Mouse (Mus musculus): ENCODE measurements around the gene Lrrc46. TPM values are rescaled to one million over a fixed set of nuclear protein-coding genes. Genes with fewer than 3 reads are reported as not detected.

Gene Lrrc46
- total and polyA plus RNA-seq, 2 experiments from 2014 or later, result 0.53 to 0.80 TPM

DNA sequence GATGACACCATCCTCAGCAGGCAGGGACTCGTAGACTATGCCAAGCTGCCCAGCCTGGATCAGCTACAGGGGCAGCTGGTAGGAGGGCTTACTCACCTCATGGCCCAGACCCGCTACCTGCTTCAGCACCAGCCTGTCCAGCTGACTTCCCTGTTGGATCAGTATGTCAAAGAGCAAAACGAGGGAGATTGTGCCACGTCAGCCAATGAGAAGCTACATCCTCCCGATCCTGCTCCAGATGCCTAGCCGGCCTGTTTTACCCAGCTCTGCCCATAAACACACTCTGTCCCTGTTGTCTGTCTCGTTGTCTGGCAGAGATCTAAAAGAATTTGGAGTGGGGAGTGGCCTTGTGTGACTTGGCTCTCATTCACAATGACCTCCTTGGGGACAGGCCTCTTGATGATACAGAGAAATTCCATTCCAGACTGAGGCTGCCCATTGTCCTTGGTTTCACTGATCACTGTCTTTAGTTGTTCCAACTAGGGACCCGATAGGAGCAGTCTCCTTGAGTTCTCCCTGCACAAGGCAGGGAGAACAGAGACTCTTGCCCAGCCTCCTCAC lies 7.0 kb upstream of the Lrrc46 start:
- Histone ChIP-seq H3K4me3 (ENCODE audit: low read depth, low read length) (no peak overlapping the region), H3K9me3 (replicated peaks; ENCODE audit: control insufficient read depth, low read length) (no peaks in the 10 kb centered on the region), H3K4me2 (ENCODE audit: low read depth, low read length) (no peak overlapping the region), H3K27ac (ENCODE audit: low read depth) (no peak overlapping the region), H3K36me3 (replicated peaks; ENCODE audit: control insufficient read depth, insufficient read depth, low read length) (peaks cover 18% of the 10 kb centered on the region), H3K27me3 (ENCODE audit: control insufficient read depth, insufficient read depth, low read length) (no peaks in the 10 kb centered on the region), H3K4me1 (ENCODE audit: control insufficient read depth, insufficient read depth) (peaks cover 15% of the 10 kb centered on the region), H3K9ac (replicated peaks; ENCODE audit: low read depth, low read length) (no peak overlapping the region)
- ATAC-seq (ENCODE audit: insufficient read depth, low read depth) (no peak), DNase-seq (ENCODE audit: low spot score) (no peak)
- TF ChIP-seq CTCF (IDR thresholded peaks at IDR 0.05; ENCODE audit: low read depth) (no peak), EP300 (IDR thresholded peaks at IDR 0.05; ENCODE audit: low read depth) (no peak)
- 63% methylated on average over 8 of the region's 8 CpGs for WGBS

DNA sequence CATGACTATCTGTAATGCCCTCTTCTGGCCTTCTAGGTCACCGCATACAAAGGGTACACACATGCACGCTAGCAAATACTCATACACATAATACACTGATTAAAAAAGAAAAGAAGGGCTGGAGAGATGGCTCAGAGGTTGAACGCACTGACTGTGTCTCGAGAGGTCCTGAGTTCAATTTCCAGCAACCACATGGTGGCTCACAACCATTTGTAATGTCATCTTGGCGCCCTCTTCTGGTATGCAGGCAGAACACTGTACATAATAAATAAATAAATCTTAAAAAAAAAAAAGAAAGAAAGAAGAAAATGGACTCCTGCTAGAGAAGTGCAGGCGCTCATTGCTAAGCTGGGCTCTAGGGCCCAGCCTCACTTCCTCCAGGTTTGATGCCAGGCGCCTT lies 4.7 kb upstream of the Lrrc46 start:
- Histone ChIP-seq H3K36me3 (replicated peaks; ENCODE audit: control insufficient read depth, insufficient read depth, low read length) (peaks cover 12% of the 10 kb centered on the region), H3K4me1 (ENCODE audit: control insufficient read depth, insufficient read depth) (peaks cover 13% of the 10 kb centered on the region), H3K9ac (replicated peaks; ENCODE audit: low read depth, low read length) (no peak overlapping the region), H3K4me2 (ENCODE audit: low read depth, low read length) (no peak overlapping the region), H3K9me3 (replicated peaks; ENCODE audit: control insufficient read depth, low read length) (no peaks in the 10 kb centered on the region), H3K27me3 (ENCODE audit: control insufficient read depth, insufficient read depth, low read length) (no peaks in the 10 kb centered on the region), H3K4me3 (ENCODE audit: low read depth, low read length) (no peak overlapping the region), H3K27ac (ENCODE audit: low read depth) (no peak overlapping the region)
- TF ChIP-seq EP300 (IDR thresholded peaks at IDR 0.05; ENCODE audit: low read depth) (no peak), CTCF (IDR thresholded peaks at IDR 0.05; ENCODE audit: low read depth) (no peak)
- DNase-seq (ENCODE audit: low spot score), result no peak
- ATAC-seq (ENCODE audit: insufficient read depth, low read depth), result no peak
- 83% methylated on average over 7 of the region's 7 CpGs for WGBS

DNA sequence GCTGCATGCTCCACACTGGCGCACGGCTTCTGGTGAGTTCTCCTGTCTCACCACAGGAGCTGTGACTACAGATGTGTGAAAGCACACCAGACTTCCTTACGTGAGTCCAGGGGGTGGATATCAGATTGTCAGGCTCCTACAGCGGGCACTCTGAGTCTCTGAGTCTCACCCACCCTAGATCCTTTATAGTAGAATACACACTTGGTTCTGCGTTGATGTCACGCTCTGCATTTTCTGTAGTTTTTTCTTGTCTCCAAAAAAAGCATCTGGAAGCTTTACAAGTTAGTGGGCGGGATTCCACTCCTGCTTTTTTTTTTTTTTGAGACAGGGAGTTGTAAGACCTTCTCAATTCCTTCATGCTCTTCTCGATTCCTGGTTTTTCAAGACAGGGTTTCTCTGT lies 3.7 kb upstream of the Lrrc46 start:
- peaks cover 12% of the 10 kb centered on the region for H3K36me3 ChIP-seq (replicated peaks; ENCODE audit: control insufficient read depth, insufficient read depth, low read length)
- ATAC-seq (ENCODE audit: insufficient read depth, low read depth) (no peak), DNase-seq (ENCODE audit: low spot score) (no peak)
- H3K4me2 ChIP-seq (ENCODE audit: low read depth, low read length), result no peak overlapping the region
- no peak overlapping the region for H3K27ac ChIP-seq (ENCODE audit: low read depth)
- no peak overlapping the region for H3K4me3 ChIP-seq (ENCODE audit: low read depth, low read length)
- no peak for TF ChIP-seq EP300 (IDR thresholded peaks at IDR 0.05; ENCODE audit: low read depth)
- TF ChIP-seq CTCF (IDR thresholded peaks at IDR 0.05; ENCODE audit: low read depth), result no peak
- H3K9ac ChIP-seq (replicated peaks; ENCODE audit: low read depth, low read length), result no peak overlapping the region
- H3K4me1 ChIP-seq (ENCODE audit: control insufficient read depth, insufficient read depth), result peaks cover 10% of the 10 kb centered on the region
- WGBS, result 87% methylated on average over 8 of the region's 8 CpGs
- no peaks in the 10 kb centered on the region for H3K27me3 ChIP-seq (ENCODE audit: control insufficient read depth, insufficient read depth, low read length)
- H3K9me3 ChIP-seq (replicated peaks; ENCODE audit: control insufficient read depth, low read length), result no peaks in the 10 kb centered on the region

DNA sequence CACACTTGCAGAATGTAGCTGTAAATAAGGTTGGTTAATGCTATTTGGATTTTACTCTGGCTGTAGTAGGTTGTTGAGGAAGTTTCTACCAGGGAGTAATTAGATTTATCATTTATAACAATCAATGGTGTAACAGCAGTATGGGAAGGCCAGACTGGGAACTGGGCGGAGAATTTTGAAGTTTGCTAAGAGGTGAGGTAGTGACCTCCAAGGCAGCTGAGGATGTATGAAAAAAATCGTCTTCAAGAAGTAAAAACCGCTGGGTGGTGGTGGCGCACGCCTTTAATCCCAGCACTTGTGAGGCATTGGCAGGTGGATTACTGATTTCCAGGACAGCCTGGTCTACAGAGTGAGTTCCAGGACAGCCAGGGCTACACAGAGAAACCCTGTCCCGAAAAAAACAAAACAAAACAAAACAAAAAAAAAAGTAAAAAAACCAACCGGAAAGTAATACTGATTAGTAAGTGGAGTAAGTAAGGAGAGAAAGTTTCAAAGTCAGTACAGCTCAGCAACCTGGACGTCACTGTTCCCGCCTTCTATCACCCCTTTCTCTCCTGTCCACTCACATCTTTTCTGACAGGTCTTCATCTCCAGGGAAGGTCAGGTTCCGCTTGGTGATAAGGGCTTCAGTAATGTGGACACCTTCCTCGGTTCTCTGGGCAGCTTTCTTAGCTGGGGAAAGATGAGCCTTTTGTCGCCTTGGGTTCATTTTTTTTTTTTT lies 746 bp downstream of the Lrrc46 start:
- WGBS, result 43% methylated on average over 12 of the region's 12 CpGs
- no peak for ATAC-seq (ENCODE audit: insufficient read depth, low read depth)
- H3K4me3 ChIP-seq (ENCODE audit: low read depth, low read length), result peak overlapping the region; percentile 76

DNA sequence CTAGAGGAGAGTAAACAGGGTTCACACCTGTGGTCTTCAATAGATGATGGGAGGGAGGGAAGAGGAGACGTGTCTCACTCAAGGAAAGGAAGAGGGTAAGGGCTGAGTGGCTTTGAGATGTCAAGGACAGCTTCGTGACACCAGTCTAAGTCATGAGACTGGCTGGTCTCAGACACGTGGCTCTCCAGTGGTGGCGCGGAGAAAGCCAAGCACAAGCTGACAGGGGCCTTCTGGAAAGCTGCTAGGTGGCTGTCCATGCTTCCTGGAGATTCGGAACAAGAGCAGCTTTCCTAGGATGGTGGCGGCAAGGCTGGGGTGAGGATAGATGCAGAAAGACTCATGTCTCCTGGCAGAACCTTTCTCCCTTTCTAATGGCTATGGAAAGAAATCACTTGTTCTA lies 2.3 kb downstream of the Lrrc46 start:
- Histone ChIP-seq H3K27ac (ENCODE audit: low read depth) (no peak overlapping the region), H3K9me3 (replicated peaks; ENCODE audit: control insufficient read depth, low read length) (no peaks in the 10 kb centered on the region), H3K9ac (replicated peaks; ENCODE audit: low read depth, low read length) (no peak overlapping the region), H3K4me3 (ENCODE audit: low read depth, low read length) (no peak overlapping the region), H3K27me3 (ENCODE audit: control insufficient read depth, insufficient read depth, low read length) (no peaks in the 10 kb centered on the region), H3K36me3 (replicated peaks; ENCODE audit: control insufficient read depth, insufficient read depth, low read length) (0 out of 2 replicates have a peak, but pooled peaks cover under 1% of the 10 kb centered on the region), H3K4me2 (ENCODE audit: low read depth, low read length) (no peak overlapping the region), H3K4me1 (ENCODE audit: control insufficient read depth, insufficient read depth) (peaks cover 10% of the 10 kb centered on the region)
- no peak for DNase-seq (ENCODE audit: low spot score)
- TF ChIP-seq CTCF (IDR thresholded peaks at IDR 0.05; ENCODE audit: low read depth) (no peak), EP300 (IDR thresholded peaks at IDR 0.05; ENCODE audit: low read depth) (no peak)
- ATAC-seq (ENCODE audit: insufficient read depth, low read depth), result no peak
- WGBS, result 58% methylated on average over 7 of the region's 7 CpGs

More for the DNA sequence above, 746 bp downstream of the Lrrc46 start:
- H3K4me1 ChIP-seq (ENCODE audit: control insufficient read depth, insufficient read depth), result peaks cover 10% of the 10 kb centered on the region
- no peak overlapping the region for H3K27ac ChIP-seq (ENCODE audit: low read depth)
- no peak for TF ChIP-seq EP300 (IDR thresholded peaks at IDR 0.05; ENCODE audit: low read depth)
- no peak for TF ChIP-seq CTCF (IDR thresholded peaks at IDR 0.05; ENCODE audit: low read depth)
- no peaks in the 10 kb centered on the region for H3K36me3 ChIP-seq (replicated peaks; ENCODE audit: control insufficient read depth, insufficient read depth, low read length)
- DNase-seq (ENCODE audit: low spot score), result no peak
- no peaks in the 10 kb centered on the region for H3K9me3 ChIP-seq (replicated peaks; ENCODE audit: control insufficient read depth, low read length)
- H3K9ac ChIP-seq (replicated peaks; ENCODE audit: low read depth, low read length), result no peak overlapping the region
- peak overlapping the region; percentile 89 for H3K4me2 ChIP-seq (ENCODE audit: low read depth, low read length)
- no peaks in the 10 kb centered on the region for H3K27me3 ChIP-seq (ENCODE audit: control insufficient read depth, insufficient read depth, low read length)

Measured in heart, postnatal 0 days (tissue).